Mouse (Mus musculus) myocyte (in vitro differentiated cells): ENCODE measurements around the gene Sept5.

ENCODE experiments used
- CEBPB ChIP-seq: IDR thresholded peaks from 2 replicates; pipeline ENCODE4 v1.6.1; 2011; ENCODE audit warnings: mild to moderate bottlenecking, moderate library complexity; ENCODE audit not compliant: poor library complexity, insufficient read depth, severe bottlenecking
- POLR2A ChIP-seq: IDR thresholded peaks from one replicate; pipeline ENCODE4 v1.6.1; 2011; ENCODE audit warnings: low read depth, mild to moderate bottlenecking, control low read depth, moderate library complexity; ENCODE audit not compliant: insufficient read length
- POLR2AphosphoS2 ChIP-seq: IDR thresholded peaks from one replicate; pipeline ENCODE4 v1.6.1; 2011; ENCODE audit warnings: low read depth, control low read depth; ENCODE audit not compliant: insufficient read length
- TCF12 ChIP-seq: IDR thresholded peaks from one replicate; pipeline ENCODE4 v1.6.1; 2011; ENCODE audit warnings: mild to moderate bottlenecking, control low read depth; ENCODE audit not compliant: poor library complexity, insufficient read depth, severe bottlenecking
- TCF3 ChIP-seq: IDR thresholded peaks from one replicate; pipeline ENCODE4 v1.6.1; 2011; ENCODE audit warnings: low read depth, control low read depth; ENCODE audit not compliant: insufficient read length

DNA sequence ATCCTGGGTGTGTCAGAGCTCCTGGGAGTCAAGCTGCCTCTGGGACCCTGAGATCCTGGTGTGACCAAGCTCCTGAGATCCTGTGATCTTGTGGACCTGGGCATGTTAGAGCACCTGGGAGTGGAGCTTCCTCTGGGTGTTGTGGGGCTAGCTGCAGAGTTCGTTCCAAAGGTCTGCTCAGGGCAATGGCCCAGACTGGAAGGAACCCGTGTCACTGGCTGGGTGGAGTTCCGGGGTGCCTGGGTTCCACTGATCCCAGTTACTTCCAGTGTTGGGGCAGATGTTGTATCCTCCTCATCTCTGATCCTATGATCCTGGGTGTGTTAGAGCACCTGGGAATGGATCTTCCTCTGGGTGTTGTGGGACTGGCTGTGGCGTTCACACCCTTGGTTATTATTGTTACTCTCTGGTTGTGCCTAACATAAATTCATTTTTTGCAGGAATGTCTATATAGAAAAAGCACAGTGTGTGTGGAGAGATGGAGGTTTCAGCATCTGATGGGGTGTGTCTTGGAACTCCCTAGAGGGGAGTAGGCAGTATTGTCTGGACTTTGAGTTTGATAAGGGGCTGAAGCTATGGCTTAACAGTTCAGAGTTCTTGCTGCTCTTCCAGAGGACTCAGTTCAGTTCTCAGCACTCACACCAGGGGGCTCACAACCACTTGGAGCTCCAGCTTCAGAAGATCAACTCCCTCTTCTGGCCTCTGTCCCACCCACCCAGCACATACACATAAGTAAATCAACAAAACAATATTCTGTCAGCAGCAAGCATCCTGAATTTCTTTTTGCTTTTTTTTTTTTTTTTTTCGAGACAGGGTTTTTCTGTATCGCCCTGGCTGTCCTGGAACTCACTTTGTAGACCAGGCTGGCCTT is 23.8 kb upstream of the Sept5 start:
- TF ChIP-seq POLR2A (no peak), CEBPB (no peak), TCF12 (no peak), POLR2AphosphoS2 (no peak), TCF3 (no peak)
